Mouse (Mus musculus): ENCODE measurements around the gene Lnx2. TPM values are rescaled to one million over a fixed set of nuclear protein-coding genes. Genes with fewer than 3 reads are reported as not detected.

Lnx2 gene
- polyA plus RNA-seq, 1 experiment from 2014 or later: 8.1 TPM

GRCm38 (mm10) chr5:147086816-147087215 is 10.4 kb upstream of the Lnx2 start:
- no peak overlapping the region for H3K4me2 ChIP-seq (ENCODE audit: low read length)
- H3K4me3 ChIP-seq (ENCODE audit: low read depth, low read length): no peak overlapping the region
- no peaks in the 10 kb centered on the region for H3K9me3 ChIP-seq (replicated peaks; ENCODE audit: control insufficient read depth, low read length)
- H3K27me3 ChIP-seq (replicated peaks; ENCODE audit: control insufficient read depth, insufficient read depth, low read length): no peaks in the 10 kb centered on the region
- H3K36me3 ChIP-seq (ENCODE audit: control insufficient read depth, insufficient read depth, low read length): 0 out of 2 replicates have a peak, but pooled peaks cover 6% of the 10 kb centered on the region
- WGBS: 89% methylated on average over 4 of the region's 4 CpGs
- no peak for ATAC-seq
- no peak overlapping the region for H3K9ac ChIP-seq (ENCODE audit: low read length)
- H3K4me1 ChIP-seq (ENCODE audit: control insufficient read depth, insufficient read depth, low read length): no peaks in the 10 kb centered on the region; the same call in 1 of the 2 replicates
- H3K27ac ChIP-seq (ENCODE audit: low read depth, low read length): no peak overlapping the region
- DNase-seq (ENCODE audit: low spot score): no peak

- H3K4me3 ChIP-seq (ENCODE audit: low read depth, low read length): no peak overlapping the region
- no peak overlapping the region for H3K4me2 ChIP-seq (ENCODE audit: low read length)
- no peak overlapping the region for H3K9ac ChIP-seq (ENCODE audit: low read length)
- H3K27me3 ChIP-seq (replicated peaks; ENCODE audit: control insufficient read depth, insufficient read depth, low read length): no peaks in the 10 kb centered on the region
- H3K4me1 ChIP-seq (ENCODE audit: control insufficient read depth, insufficient read depth, low read length): no peaks in the 10 kb centered on the region; the same call in 1 of the 2 replicates
- WGBS: 58% methylated on average over 9 of the region's 9 CpGs
- 0 out of 2 replicates have a peak, but pooled peaks cover 8% of the 10 kb centered on the region for H3K36me3 ChIP-seq (ENCODE audit: control insufficient read depth, insufficient read depth, low read length)
- H3K27ac ChIP-seq (ENCODE audit: low read depth, low read length): peak overlapping the region; percentile 22; the same call in 1 of the 2 replicates
- no peaks in the 10 kb centered on the region for H3K9me3 ChIP-seq (replicated peaks; ENCODE audit: control insufficient read depth, low read length)
- DNase-seq (ENCODE audit: low spot score) (peak; percentile 79), ATAC-seq (peak; percentile 81)
Observed at GRCm38 (mm10) chr5:147085201-147085894, 9.0 kb upstream of the Lnx2 start.

- Histone ChIP-seq H3K27me3 (replicated peaks; ENCODE audit: control insufficient read depth, insufficient read depth, low read length) (no peaks in the 10 kb centered on the region), H3K4me3 (ENCODE audit: low read depth, low read length) (peak overlapping the region; percentile 62), H3K9me3 (replicated peaks; ENCODE audit: control insufficient read depth, low read length) (no peaks in the 10 kb centered on the region), H3K4me2 (ENCODE audit: low read length) (peak overlapping the region; percentile 93), H3K9ac (ENCODE audit: low read length) (peak overlapping the region; percentile 80; the same call in 1 of the 2 replicates), H3K4me1 (ENCODE audit: control insufficient read depth, insufficient read depth, low read length) (peaks cover 12% of the 10 kb centered on the region), H3K27ac (ENCODE audit: low read depth, low read length) (no peak overlapping the region), H3K36me3 (ENCODE audit: control insufficient read depth, insufficient read depth, low read length) (0 out of 2 replicates have a peak, but pooled peaks cover 3% of the 10 kb centered on the region)
- ATAC-seq (no peak), DNase-seq (ENCODE audit: low spot score) (no peak)
- 49% methylated on average over 11 of the region's 11 CpGs for WGBS
Observed at GRCm38 (mm10) chr5:147078110-147078900, 1.9 kb upstream of the Lnx2 start.

- DNase-seq (ENCODE audit: low spot score) (peak; percentile 87), ATAC-seq (peak; percentile 73)
- H3K27ac ChIP-seq (ENCODE audit: low read depth, low read length): peak overlapping the region; percentile 86; the same call in 1 of the 2 replicates
- under 1% methylated on average over 52 of the region's 57 CpGs for WGBS
- H3K9ac ChIP-seq (ENCODE audit: low read length): peak overlapping the region; percentile 80
- peak overlapping the region; percentile 93 for H3K4me2 ChIP-seq (ENCODE audit: low read length)
- H3K9me3 ChIP-seq (replicated peaks; ENCODE audit: control insufficient read depth, low read length): no peaks in the 10 kb centered on the region
- H3K4me3 ChIP-seq (ENCODE audit: low read depth, low read length): peak overlapping the region; percentile 62
- H3K27me3 ChIP-seq (replicated peaks; ENCODE audit: control insufficient read depth, insufficient read depth, low read length): no peaks in the 10 kb centered on the region
- peaks cover 12% of the 10 kb centered on the region for H3K4me1 ChIP-seq (ENCODE audit: control insufficient read depth, insufficient read depth, low read length)
- H3K36me3 ChIP-seq (ENCODE audit: control insufficient read depth, insufficient read depth, low read length): 0 out of 2 replicates have a peak, but pooled peaks cover 2% of the 10 kb centered on the region
Observed at GRCm38 (mm10) chr5:147077305-147078034, 1.1 kb upstream of the Lnx2 start.

GRCm38 (mm10) chr5:147076799-147077165 is 396 bp upstream of the Lnx2 start, which contains the start of gene Polr1d:
TSS of gene Polr1d (plus strand) at chr5:147077050.
- H3K9ac ChIP-seq (ENCODE audit: low read length): peak within 1 kb of the TSS; percentile 80
- H3K27ac ChIP-seq (ENCODE audit: low read depth, low read length): peak within 1 kb of the TSS; percentile 86
- H3K9me3 ChIP-seq (replicated peaks; ENCODE audit: control insufficient read depth, low read length): no peaks in the 10 kb centered on the region
- DNase-seq (ENCODE audit: low spot score) (peak; percentile 61), ATAC-seq (no peak)
- peak within 1 kb of the TSS; percentile 62 for H3K4me3 ChIP-seq (ENCODE audit: low read depth, low read length)
- H3K36me3 ChIP-seq (ENCODE audit: control insufficient read depth, insufficient read depth, low read length): 0 out of 2 replicates have a peak, but pooled peaks cover 2% of the 10 kb centered on the region
- H3K4me2 ChIP-seq (ENCODE audit: low read length): peak within 1 kb of the TSS; percentile 93
- peaks cover 12% of the 10 kb centered on the region for H3K4me1 ChIP-seq (ENCODE audit: control insufficient read depth, insufficient read depth, low read length)
- WGBS: under 1% methylated on average over 16 of the region's 17 CpGs
- no peaks in the 10 kb centered on the region for H3K27me3 ChIP-seq (replicated peaks; ENCODE audit: control insufficient read depth, insufficient read depth, low read length)

GRCm38 (mm10) chr5:147075103-147076025 is 1.0 kb downstream of the Lnx2 start:
- Histone ChIP-seq H3K27ac (ENCODE audit: low read depth, low read length) (no peak overlapping the region), H3K36me3 (ENCODE audit: control insufficient read depth, insufficient read depth, low read length) (no peaks in the 10 kb centered on the region), H3K9me3 (replicated peaks; ENCODE audit: control insufficient read depth, low read length) (no peaks in the 10 kb centered on the region), H3K4me1 (ENCODE audit: control insufficient read depth, insufficient read depth, low read length) (peaks cover 12% of the 10 kb centered on the region), H3K4me3 (ENCODE audit: low read depth, low read length) (peak overlapping the region; percentile 62), H3K27me3 (replicated peaks; ENCODE audit: control insufficient read depth, insufficient read depth, low read length) (no peaks in the 10 kb centered on the region), H3K4me2 (ENCODE audit: low read length) (peak overlapping the region; percentile 93), H3K9ac (ENCODE audit: low read length) (peak overlapping the region; percentile 73)
- ATAC-seq (no peak), DNase-seq (ENCODE audit: low spot score) (peak; percentile 49)
- 18% methylated on average over 21 of the region's 21 CpGs for WGBS

- Histone ChIP-seq H3K4me2 (ENCODE audit: low read length) (no peak overlapping the region), H3K9me3 (replicated peaks; ENCODE audit: control insufficient read depth, low read length) (no peaks in the 10 kb centered on the region), H3K36me3 (ENCODE audit: control insufficient read depth, insufficient read depth, low read length) (no peaks in the 10 kb centered on the region), H3K4me3 (ENCODE audit: low read depth, low read length) (no peak overlapping the region), H3K27me3 (replicated peaks; ENCODE audit: control insufficient read depth, insufficient read depth, low read length) (no peaks in the 10 kb centered on the region), H3K27ac (ENCODE audit: low read depth, low read length) (no peak overlapping the region), H3K4me1 (ENCODE audit: control insufficient read depth, insufficient read depth, low read length) (peaks cover 12% of the 10 kb centered on the region), H3K9ac (ENCODE audit: low read length) (no peak overlapping the region)
- DNase-seq (ENCODE audit: low spot score) (no peak), ATAC-seq (no peak)
- 88% methylated on average over 6 of the region's 6 CpGs for WGBS
Observed at GRCm38 (mm10) chr5:147073805-147074204, 2.6 kb downstream of the Lnx2 start.

GRCm38 (mm10) chr5:147071886-147072285 is 4.5 kb downstream of the Lnx2 start:
- Histone ChIP-seq H3K27me3 (replicated peaks; ENCODE audit: control insufficient read depth, insufficient read depth, low read length) (no peaks in the 10 kb centered on the region), H3K4me2 (ENCODE audit: low read length) (no peak overlapping the region), H3K4me3 (ENCODE audit: low read depth, low read length) (no peak overlapping the region), H3K27ac (ENCODE audit: low read depth, low read length) (no peak overlapping the region), H3K36me3 (ENCODE audit: control insufficient read depth, insufficient read depth, low read length) (no peaks in the 10 kb centered on the region), H3K9ac (ENCODE audit: low read length) (no peak overlapping the region), H3K4me1 (ENCODE audit: control insufficient read depth, insufficient read depth, low read length) (peaks cover 3% of the 10 kb centered on the region; the same call in 1 of the 2 replicates), H3K9me3 (replicated peaks; ENCODE audit: control insufficient read depth, low read length) (no peaks in the 10 kb centered on the region)
- 71% methylated on average over 4 of the region's 4 CpGs for WGBS
- ATAC-seq: no peak
- no peak for DNase-seq (ENCODE audit: low spot score)

All from forebrain, embryonic 14.5 days (tissue).